Mouse (Mus musculus) lung, adult 2 months (tissue): ENCODE measurements at regions not wholly inside any gene's neighbourhood (a gene's known extent, or its start where the extent isn't known, plus 50 kb on each side); places are given as distances from the start of the nearest gene placed in this dataset.

Experiments used
- CTCF ChIP-seq: fragments of 200-500 bp; IDR thresholded peaks from 2 replicates; pipeline ENCODE4 v1.5.1; 2011; ENCODE audit warnings: mild to moderate bottlenecking, low read length, control low read depth; ENCODE audit not compliant: insufficient read depth
- POLR2A ChIP-seq: fragments of 200-500 bp; IDR thresholded peaks from 2 replicates; pipeline ENCODE4 v1.6.1; 2011; ENCODE audit warnings: low read depth, mild to moderate bottlenecking, control low read depth, low read length, borderline replicate concordance; ENCODE audit errors: extremely low read depth

DNA sequence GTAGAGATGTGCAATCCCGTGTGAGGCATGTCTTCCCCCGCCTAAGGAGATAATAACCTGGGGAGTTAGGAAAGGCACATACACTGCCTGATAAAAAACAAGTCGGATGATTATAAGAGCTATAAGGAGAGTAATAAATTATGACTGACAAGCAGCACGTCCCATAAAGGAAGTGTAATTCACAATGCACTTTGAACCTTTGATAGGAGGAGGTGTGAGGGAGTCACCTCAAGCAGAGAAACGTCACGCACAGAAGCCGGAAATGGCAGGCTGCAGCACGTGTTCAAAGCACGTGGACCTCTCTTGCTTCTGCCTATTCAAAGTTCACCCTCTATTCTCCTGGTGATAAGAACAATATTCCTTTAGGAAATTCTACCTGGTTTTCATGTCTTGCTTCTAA, 154.4 kb upstream of the Dyrk2 start:
- no peak for TF ChIP-seq POLR2A
- TF ChIP-seq CTCF = no peak
